Mouse (Mus musculus) brain, embryonic 14.5 days (tissue): Measurements from ENCODE around the gene Arl10. TPM values are rescaled to one million over a fixed set of nuclear protein-coding genes. Genes with fewer than 3 reads are reported as not detected.
"Not testable (repeated sequence)": the region's sequence is repeated elsewhere in the genome, so short reads cannot be mapped to it uniquely, and the experiment has no call there.

Source experiments
- DNase-seq: peaks from one replicate; pipeline ENCODE4 v3.0.0-alpha.2; 2011; ENCODE audit warnings: low read depth
- CTCF ChIP-seq: fragments of 200-500 bp; IDR thresholded peaks from 2 replicates; pipeline ENCODE4 v1.5.1; 2012; ENCODE audit warnings: inconsistent platforms, mild to moderate bottlenecking, moderate library complexity, borderline replicate concordance; ENCODE audit not compliant: insufficient read depth, insufficient read length; ENCODE audit errors: extremely low read depth
- POLR2A ChIP-seq: fragments of 200-500 bp; IDR thresholded peaks from 2 replicates; pipeline ENCODE4 v1.6.1; 2012; ENCODE audit warnings: mild to moderate bottlenecking, inconsistent platforms, borderline replicate concordance; ENCODE audit not compliant: poor library complexity, insufficient read depth, insufficient read length, severe bottlenecking; ENCODE audit errors: extremely low read depth
- polyA plus RNA-seq: library from polyadenylated mRNA; depleted of rRNA; stranded (reverse); fragments of >200 nt; gene quantifications from 2 replicates; pipeline ENCODE4 v1.2.3, GENCODE M21; 2012

Gene Arl10
- polyA plus RNA-seq, 1 experiment, result 95.5 TPM

- DNase-seq, result no peak
- no peak for TF ChIP-seq POLR2A
- TF ChIP-seq CTCF, result no peak
Observed at GRCm38 (mm10) chr13:54604221-54604620, 29.4 kb downstream of the Arl10 start.

DNA sequence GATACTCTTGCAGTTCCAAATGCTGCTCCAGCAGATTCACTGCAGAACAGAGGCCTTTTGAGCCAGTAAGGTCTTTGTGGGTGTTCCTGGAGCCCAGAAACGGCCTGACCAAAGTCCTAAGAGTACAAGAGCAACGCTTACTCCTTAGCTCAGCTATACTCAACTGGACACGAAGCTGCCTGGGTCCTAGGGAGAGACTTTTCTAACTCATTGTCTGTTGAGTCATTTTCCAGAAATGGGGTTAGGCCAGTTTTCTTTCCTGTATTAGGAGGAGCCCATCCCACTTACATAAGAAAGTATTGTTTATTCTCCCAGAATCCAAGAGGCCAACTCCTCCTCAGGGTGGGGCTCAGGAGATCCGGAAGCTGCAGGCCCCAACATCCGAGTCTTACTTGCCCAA, 30.6 kb downstream of the Arl10 start:
- TF ChIP-seq CTCF, result no peak
- DNase-seq, result no peak

- TF ChIP-seq CTCF, result no peak
- TF ChIP-seq POLR2A, result no peak
- no peak for DNase-seq
Observed at GRCm38 (mm10) chr13:54607204-54607603, 32.4 kb downstream of the Arl10 start.

DNA sequence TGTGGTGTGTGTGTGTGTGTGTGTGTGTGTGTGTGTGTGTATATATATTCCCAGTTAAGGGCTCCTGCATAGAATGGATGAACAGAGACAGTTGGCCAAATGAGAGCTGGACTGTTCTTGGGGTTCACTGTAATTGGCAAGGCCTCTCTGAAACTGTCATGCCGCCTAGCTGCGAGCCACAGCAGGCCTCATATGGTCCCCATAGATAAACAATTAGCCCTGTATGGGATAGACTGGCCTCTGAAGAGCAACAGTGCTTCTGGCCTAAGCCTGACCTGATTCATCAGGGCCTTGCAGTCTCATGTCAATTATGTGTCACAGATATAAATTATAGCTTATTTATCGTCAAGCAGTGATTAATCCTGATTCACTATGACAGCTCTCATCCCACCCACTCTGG, 33.2 kb downstream of the Arl10 start:
- TF ChIP-seq POLR2A (no peak), CTCF (no peak)
- no peak for DNase-seq

DNA sequence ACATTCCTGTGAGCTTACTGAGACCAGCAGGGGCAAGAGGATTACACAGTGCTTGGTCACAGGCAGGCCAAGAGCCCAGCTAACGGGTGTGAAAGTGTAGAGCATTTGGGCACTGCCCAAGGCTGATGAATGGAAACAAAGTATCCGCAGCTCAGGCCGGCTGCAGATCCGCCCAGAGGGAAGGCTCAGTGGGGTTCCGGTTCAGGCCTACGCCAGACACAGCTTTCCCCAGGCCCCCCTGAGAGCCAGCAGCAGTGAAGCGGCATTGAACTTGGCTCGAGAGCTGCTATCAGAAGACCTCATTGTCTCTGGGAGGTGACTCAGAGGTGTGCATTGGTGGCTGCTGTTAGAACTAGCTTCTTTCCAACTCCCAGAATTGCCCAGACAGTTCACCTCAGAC, 33.9 kb downstream of the Arl10 start:
- peak; percentile 45 for DNase-seq
- TF ChIP-seq CTCF (no peak), POLR2A (no peak)

GRCm38 (mm10) chr13:54609301-54609700, 34.5 kb downstream of the Arl10 start:
- no peak for DNase-seq

DNA sequence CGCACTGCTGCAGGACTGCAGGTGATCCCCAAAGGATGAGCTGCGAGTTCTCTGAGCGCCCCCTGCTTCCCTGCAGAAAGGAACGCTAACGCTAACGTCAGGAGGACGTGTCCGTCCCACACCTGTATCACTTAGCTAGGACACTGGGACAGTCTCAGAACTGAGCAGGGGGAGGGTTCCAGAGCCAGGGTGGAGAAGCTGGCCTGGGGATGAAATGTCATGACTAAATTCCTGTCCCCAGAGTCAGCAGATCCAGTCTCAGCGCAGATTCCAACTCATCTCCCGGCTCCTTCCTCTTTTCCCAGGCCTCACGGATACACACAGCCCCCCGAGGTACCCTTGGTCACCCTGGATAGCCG, 35.8 kb downstream of the Arl10 start:
- TF ChIP-seq POLR2A, result no peak
- no peak for TF ChIP-seq CTCF
- peak; percentile 25 for DNase-seq

More at GRCm38 (mm10) chr13:54609301-54609700, 34.5 kb downstream of the Arl10 start:
- TF ChIP-seq POLR2A (no peak), CTCF (no peak)

- DNase-seq, result peak; percentile 86
- TF ChIP-seq CTCF, result no peak
- peak; percentile 59 for TF ChIP-seq POLR2A
Observed at GRCm38 (mm10) chr13:54610972-54611754, 36.3 kb downstream of the Arl10 start, which contains the start of gene Cltb. Gene Cltb, minus strand, starts transcription at chr13:54611344.

GRCm38 (mm10) chr13:54613141-54613540, 38.3 kb downstream of the Arl10 start:
- not testable (repeated sequence) for DNase-seq

GRCm38 (mm10) chr13:54616307-54616706, 41.5 kb downstream of the Arl10 start:
- TF ChIP-seq POLR2A (no peak), CTCF (no peak)
- DNase-seq, result no peak

DNA sequence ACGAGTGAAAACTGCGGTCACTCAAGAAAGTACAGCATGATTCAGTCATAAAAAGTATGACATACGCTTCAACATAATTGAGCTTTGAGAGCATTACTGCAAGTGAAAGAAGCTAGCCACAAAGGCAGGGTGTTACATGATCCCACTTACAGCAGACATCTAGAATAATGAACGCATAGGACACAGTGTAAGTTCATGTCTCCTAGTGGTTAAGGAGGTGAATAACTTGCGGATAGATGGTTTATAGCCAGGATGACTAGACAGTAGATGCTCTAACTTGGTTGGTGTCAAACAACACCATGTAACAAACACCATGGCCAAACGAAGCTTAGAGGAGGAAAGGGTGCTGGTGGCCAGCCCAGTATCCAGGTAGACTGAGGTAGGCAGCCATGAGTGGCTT, 42.2 kb downstream of the Arl10 start:
- TF ChIP-seq POLR2A (no peak), CTCF (no peak)
- DNase-seq, result no peak

GRCm38 (mm10) chr13:54621155-54621932, 46.5 kb downstream of the Arl10 start, which contains the start of gene Faf2:
Gene Faf2, plus strand, starts transcription at chr13:54621784.
- peak; percentile 98 for DNase-seq
- TF ChIP-seq POLR2A, result peak; percentile 66; the same call in 1 of the 2 replicates
- peak; percentile 94 for TF ChIP-seq CTCF
